Mouse (Mus musculus): Measurements from ENCODE around the gene Nkain4. TPM values are rescaled to one million over a fixed set of nuclear protein-coding genes. Genes with fewer than 3 reads are reported as not detected.

The Nkain4 gene
- 2.7 TPM for total RNA-seq (2023)

DNA sequence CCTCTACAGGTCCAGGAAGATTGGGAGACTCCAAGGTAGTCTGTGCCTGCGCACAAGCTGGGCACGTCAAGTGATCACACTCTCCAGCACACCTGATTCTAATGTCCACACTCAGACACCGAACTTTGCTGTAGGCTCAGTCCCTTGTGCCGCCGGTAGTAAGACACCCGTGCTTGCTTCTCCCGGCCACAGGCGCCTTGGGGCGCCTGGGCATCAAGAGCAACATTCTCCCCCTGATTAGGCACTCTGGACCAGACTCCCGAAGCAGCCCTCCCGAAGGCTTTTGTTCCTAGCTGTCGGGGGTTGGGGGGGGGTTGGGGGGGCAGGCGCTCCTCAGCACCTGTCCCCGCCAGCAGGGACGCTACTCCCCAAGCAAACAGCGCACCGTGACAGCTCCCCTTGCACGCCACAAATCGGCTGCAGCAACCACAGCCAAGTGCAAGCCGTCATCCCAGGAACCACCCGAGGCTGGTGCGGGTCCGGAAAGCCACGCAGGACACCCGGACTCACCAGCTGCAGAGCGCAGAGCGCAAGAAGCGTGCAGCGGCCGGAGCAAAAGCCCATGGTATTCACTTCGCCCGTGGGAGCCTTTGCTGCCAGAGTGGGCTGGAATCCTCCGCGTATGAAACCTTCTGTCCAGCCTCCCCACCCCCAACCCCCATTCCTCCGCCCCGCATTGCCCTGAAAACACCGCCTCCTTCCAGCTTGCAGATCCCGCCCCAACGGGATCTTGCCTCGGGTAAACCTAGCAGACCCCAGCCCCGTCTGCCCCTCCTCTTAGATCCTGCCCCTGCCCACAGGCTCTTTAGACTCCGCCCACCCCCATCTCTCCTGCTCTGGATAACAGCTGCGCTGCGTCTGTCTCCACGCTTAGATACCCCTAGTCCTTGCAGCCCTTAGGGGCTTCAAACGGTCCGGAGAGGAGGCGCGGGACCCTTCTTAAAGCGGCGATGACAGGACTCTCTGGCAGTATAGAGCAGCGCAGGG, at the start of gene Nkain4:
Gene Nkain4, minus strand, starts transcription at position 639 of the 987 bp plus-strand sequence.

GRCm38 (mm10) chr2:180986449-180986848, 31.9 kb upstream of the Nkain4 start, which contains the start of gene Col20a1:
Col20a1 (plus strand) TSS chr2:180986535.

GRCm38 (mm10) chr2:180967010-180967763, 12.7 kb upstream of the Nkain4 start, which contains the start of gene Arfgap1:
Arfgap1 (plus strand) TSS chr2:180967225.

GRCm38 (mm10) chr2:180928723-180929122, 25.8 kb downstream of the Nkain4 start, which contains the start of gene Birc7:
Birc7 (plus strand) TSS chr2:180929023.

DNA sequence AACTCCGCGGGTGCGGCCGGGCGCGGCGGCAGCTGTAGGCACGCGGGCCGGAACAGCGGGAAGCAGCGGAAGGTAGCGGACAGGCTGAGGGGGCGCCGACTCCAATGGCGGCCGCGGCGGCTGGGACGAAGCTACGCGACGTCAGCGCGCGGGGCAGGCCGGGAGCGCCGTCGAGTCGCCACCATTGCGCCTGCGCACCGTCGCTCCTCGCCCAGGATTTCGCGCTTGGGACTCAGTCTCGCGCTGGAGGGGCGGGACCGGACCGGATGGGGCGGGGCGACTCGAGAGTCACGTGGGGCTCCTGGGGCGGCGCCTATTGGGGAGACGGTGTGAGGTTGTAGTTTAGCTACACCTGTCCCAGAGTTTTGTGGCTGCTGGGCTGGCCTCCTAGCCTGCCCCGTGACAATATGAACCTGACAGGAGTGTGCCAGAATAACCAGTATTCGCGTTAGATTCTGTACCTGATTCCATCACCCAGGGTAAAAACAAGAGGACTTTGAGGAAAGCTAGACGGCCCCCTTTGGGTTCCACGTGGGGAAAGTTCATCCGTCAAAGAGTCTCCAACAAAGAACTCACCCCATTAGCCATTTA, 33.6 kb downstream of the Nkain4 start, which contains the start of gene Ythdf1:
Gene Ythdf1, minus strand, starts transcription at position 140 of the 591 bp plus-strand sequence.

Other genes with a start within 250 kb of the Nkain4 start
- 90.3 TPM for gene Dido1, start 244.7 kb downstream of the Nkain4 start, total RNA-seq (2023)
- 53.0 TPM for gene Gid8, start 244.6 kb downstream of the Nkain4 start, total RNA-seq (2023)
- gene Slc17a9, start 229.4 kb downstream of the Nkain4 start, total RNA-seq (2023) = 86.5 TPM
- gene Bhlhe23, start 177.8 kb downstream of the Nkain4 start, total RNA-seq (2023) = not detected
- gene Ythdf1, start 33.8 kb downstream of the Nkain4 start, total RNA-seq (2023) = 87.9 TPM
- not detected for gene Birc7, start 25.7 kb downstream of the Nkain4 start, total RNA-seq (2023)
- gene Arfgap1, start 12.5 kb upstream of the Nkain4 start, total RNA-seq (2023) = 82.4 TPM
- gene Col20a1, start 31.8 kb upstream of the Nkain4 start, total RNA-seq (2023) = 3.0 TPM
- not detected for gene Chrna4, start 88.8 kb upstream of the Nkain4 start, total RNA-seq (2023)
- not detected for gene Kcnq2, start 180.6 kb upstream of the Nkain4 start, total RNA-seq (2023)
- not detected for gene Eef1a2, start 202.3 kb upstream of the Nkain4 start, total RNA-seq (2023)
- 118 TPM for gene Ppdpf, start 232.5 kb upstream of the Nkain4 start, total RNA-seq (2023)
- gene Ptk6, start 248.1 kb upstream of the Nkain4 start, total RNA-seq (2023) = not detected

Data from CD4-positive naive resting alpha-beta T cell, adult 57 days (primary cell).